Mouse (Mus musculus) cerebellum, adult 2 months (tissue): ENCODE data around the gene Shoc2. TPM values are rescaled to one million over a fixed set of nuclear protein-coding genes. Genes with fewer than 3 reads are reported as not detected.

Experiments
- DNase-seq, 2 experiments: peaks; one replicate each; pipeline ENCODE4 v3.0.0; 2021
- H3K27ac ChIP-seq: fragments of 200-500 bp; 2 replicates; pipeline ENCODE4 v1.5.1; 2012; ENCODE audit warnings: low read length, control low read depth, inconsistent platforms; ENCODE audit not compliant: insufficient read depth
- H3K27me3 ChIP-seq: fragments of 200-500 bp; 2 replicates; pipeline ENCODE4 v1.6.1; 2012; ENCODE audit warnings: inconsistent platforms, mild to moderate bottlenecking, low read length, moderate library complexity; ENCODE audit not compliant: control insufficient read depth, insufficient read depth
- H3K4me1 ChIP-seq: fragments of 200-500 bp; 2 replicates; pipeline ENCODE4 v1.6.1; 2011; ENCODE audit warnings: low read length; ENCODE audit not compliant: control insufficient read depth, insufficient read depth
- H3K4me3 ChIP-seq: fragments of 200-500 bp; replicated peaks from 2 replicates; pipeline ENCODE3; 2011; ENCODE audit warnings: mild to moderate bottlenecking, low read depth, low read length, control low read depth; ENCODE audit not compliant: insufficient read depth
- CTCF ChIP-seq: fragments of 200-500 bp; IDR thresholded peaks from 2 replicates; pipeline ENCODE4 v1.5.1; 2011; ENCODE audit warnings: low read depth, mild to moderate bottlenecking, control low read depth, low read length, moderate library complexity, borderline replicate concordance; ENCODE audit not compliant: insufficient read depth
- POLR2A ChIP-seq: fragments of 200-500 bp; IDR thresholded peaks from 2 replicates; pipeline ENCODE4 v1.6.1; 2011; ENCODE audit warnings: low read length, control low read depth, borderline replicate concordance; ENCODE audit not compliant: insufficient read depth
- WGBS: fragments of 180-500 bp; shearing (Covaris S2); methylation state at CpG from one replicate; pipeline ENCODE4 v1.1.7; 2018; 5-methylcytosine and 5-hydroxymethylcytosine counted together
- polyA plus RNA-seq: library from polyadenylated mRNA; depleted of rRNA; stranded (reverse); fragments of >200 nt; gene quantifications from 2 replicates; pipeline ENCODE4 v1.2.3, GENCODE M21; 2012; rRNA removed

The Shoc2 gene
- polyA plus RNA-seq, 1 experiment, result 31.9 TPM

- Histone ChIP-seq H3K4me3 (no peak overlapping the region), H3K27me3 (no peaks in the 10 kb centered on the region), H3K27ac (no peak overlapping the region), H3K4me1 (no peaks in the 10 kb centered on the region)
- TF ChIP-seq POLR2A (no peak), CTCF (no peak)
- WGBS, result 89% methylated on average over 7 of the region's 7 CpGs
- no peak for DNase-seq
These were observed 124.3 kb downstream of the Shoc2 start for GRCm38 (mm10) chr19:54068447-54068846.

GRCm38 (mm10) chr19:54070521-54070920, 126.4 kb downstream of the Shoc2 start:
- H3K27me3 ChIP-seq, result no peaks in the 10 kb centered on the region
- WGBS, result 84% methylated on average over 5 of the region's 5 CpGs
- H3K27ac ChIP-seq, result no peak overlapping the region
- no peak overlapping the region for H3K4me3 ChIP-seq
- no peak for DNase-seq
- H3K4me1 ChIP-seq, result no peaks in the 10 kb centered on the region
- TF ChIP-seq CTCF, result no peak
- no peak for TF ChIP-seq POLR2A

- no peak for DNase-seq
- TF ChIP-seq CTCF (no peak), POLR2A (no peak)
- Histone ChIP-seq H3K27ac (no peak overlapping the region), H3K4me1 (no peaks in the 10 kb centered on the region), H3K4me3 (no peak overlapping the region), H3K27me3 (no peaks in the 10 kb centered on the region)
- 69% methylated on average over 5 of the region's 5 CpGs for WGBS
These were observed 128.2 kb downstream of the Shoc2 start for GRCm38 (mm10) chr19:54072233-54072800.

- Histone ChIP-seq H3K27me3 (no peaks in the 10 kb centered on the region), H3K27ac (no peak overlapping the region), H3K4me3 (no peak overlapping the region), H3K4me1 (no peaks in the 10 kb centered on the region)
- no peak for DNase-seq
- TF ChIP-seq CTCF (no peak), POLR2A (no peak)
- WGBS, result 50% methylated on average over 10 of the region's 10 CpGs
These were observed 132.6 kb downstream of the Shoc2 start for GRCm38 (mm10) chr19:54076362-54077349.

- Histone ChIP-seq H3K27ac (no peak overlapping the region), H3K4me3 (no peak overlapping the region), H3K4me1 (no peaks in the 10 kb centered on the region), H3K27me3 (no peaks in the 10 kb centered on the region)
- TF ChIP-seq CTCF (no peak), POLR2A (no peak)
- WGBS, result 95% methylated on average over 9 of the region's 9 CpGs
- DNase-seq, result no peak
These were observed 137.2 kb downstream of the Shoc2 start for GRCm38 (mm10) chr19:54081303-54081702.

GRCm38 (mm10) chr19:54081716-54082165, 137.6 kb downstream of the Shoc2 start:
- no peak overlapping the region for H3K4me3 ChIP-seq
- 88% methylated on average over 9 of the region's 9 CpGs for WGBS

More at GRCm38 (mm10) chr19:54081716-54082165, 137.6 kb downstream of the Shoc2 start:
- DNase-seq, result no peak
- H3K27me3 ChIP-seq, result no peaks in the 10 kb centered on the region
- H3K4me1 ChIP-seq, result no peaks in the 10 kb centered on the region
- H3K27ac ChIP-seq, result no peak overlapping the region
- TF ChIP-seq CTCF, result no peak
- TF ChIP-seq POLR2A, result no peak

Other genes starting within 250 kb of the Shoc2 start
- 40.0 and 42.3 TPM in 2 replicates for gene Pdcd4, start 52.1 kb upstream of the Shoc2 start, polyA plus RNA-seq
- 73.3 and 81.1 TPM in 2 replicates for gene Bbip1, start 321 bp downstream of the Shoc2 start, polyA plus RNA-seq
- 14.6 and 16.1 TPM in 2 replicates for gene Adra2a, start 99.8 kb downstream of the Shoc2 start, polyA plus RNA-seq